Mouse (Mus musculus): Measurements from ENCODE around the gene Gng12. TPM values are rescaled to one million over a fixed set of nuclear protein-coding genes. Genes with fewer than 3 reads are reported as not detected.

Gene Gng12
- total and polyA plus RNA-seq, 2 experiments from 2014 or later = 43.3 to 60.1 TPM

GRCm38 (mm10) chr6:66992232-66992631 is 96.0 kb downstream of the Gng12 start:
- Histone ChIP-seq H3K4me1 (ENCODE audit: insufficient read depth, low read length) (no peaks in the 10 kb centered on the region), H3K4me2 (ENCODE audit: low read depth, low read length, poor library complexity, severe bottlenecking) (no peak overlapping the region), H3K27me3 (ENCODE audit: insufficient read depth, low read length) (no peaks in the 10 kb centered on the region), H3K4me3 (ENCODE audit: low read depth, low read length) (no peak overlapping the region), H3K36me3 (ENCODE audit: insufficient read depth, low read length) (no peaks in the 10 kb centered on the region), H3K9me3 (ENCODE audit: low read length) (no peaks in the 10 kb centered on the region), H3K27ac (ENCODE audit: low read depth, low read length) (no peak overlapping the region), H3K9ac (replicated peaks; ENCODE audit: low read length, poor library complexity, severe bottlenecking) (no peak overlapping the region)
- TF ChIP-seq CTCF (IDR thresholded peaks at IDR 0.05) = no peak
- no peak for ATAC-seq (ENCODE audit: low FRiP score)
- DNase-seq (ENCODE audit: low spot score) = no peak
- WGBS = 77% methylated on average over 9 of the region's 9 CpGs

GRCm38 (mm10) chr6:66992786-66993185 is 96.6 kb downstream of the Gng12 start:
- WGBS = 94% methylated on average over 8 of the region's 8 CpGs
- Histone ChIP-seq H3K27me3 (ENCODE audit: insufficient read depth, low read length) (no peaks in the 10 kb centered on the region), H3K4me2 (ENCODE audit: low read depth, low read length, poor library complexity, severe bottlenecking) (no peak overlapping the region), H3K27ac (ENCODE audit: low read depth, low read length) (no peak overlapping the region), H3K4me3 (ENCODE audit: low read depth, low read length) (no peak overlapping the region), H3K9ac (replicated peaks; ENCODE audit: low read length, poor library complexity, severe bottlenecking) (no peak overlapping the region), H3K4me1 (ENCODE audit: insufficient read depth, low read length) (no peaks in the 10 kb centered on the region), H3K36me3 (ENCODE audit: insufficient read depth, low read length) (no peaks in the 10 kb centered on the region), H3K9me3 (ENCODE audit: low read length) (no peaks in the 10 kb centered on the region)
- DNase-seq (ENCODE audit: low spot score) = no peak
- no peak for TF ChIP-seq CTCF (IDR thresholded peaks at IDR 0.05)
- ATAC-seq (ENCODE audit: low FRiP score) = no peak

- Histone ChIP-seq H3K9me3 (ENCODE audit: low read length) (no peaks in the 10 kb centered on the region), H3K36me3 (ENCODE audit: insufficient read depth, low read length) (no peaks in the 10 kb centered on the region), H3K4me1 (ENCODE audit: insufficient read depth, low read length) (no peaks in the 10 kb centered on the region), H3K4me3 (ENCODE audit: low read depth, low read length) (no peak overlapping the region), H3K9ac (replicated peaks; ENCODE audit: low read length, poor library complexity, severe bottlenecking) (no peak overlapping the region), H3K27me3 (ENCODE audit: insufficient read depth, low read length) (no peaks in the 10 kb centered on the region), H3K27ac (ENCODE audit: low read depth, low read length) (no peak overlapping the region), H3K4me2 (ENCODE audit: low read depth, low read length, poor library complexity, severe bottlenecking) (no peak overlapping the region)
- ATAC-seq (ENCODE audit: low FRiP score) = no peak
- no peak for DNase-seq (ENCODE audit: low spot score)
- TF ChIP-seq CTCF (IDR thresholded peaks at IDR 0.05) = no peak
- 94% methylated on average over 8 of the region's 8 CpGs for WGBS
Measured at GRCm38 (mm10) chr6:66994981-66995380, 98.8 kb downstream of the Gng12 start.

- 91% methylated on average over 1 of the region's 1 CpGs for WGBS
- no peak for TF ChIP-seq CTCF (IDR thresholded peaks at IDR 0.05)
- H3K9me3 ChIP-seq (ENCODE audit: low read length) = no peaks in the 10 kb centered on the region
- no peaks in the 10 kb centered on the region for H3K27me3 ChIP-seq (ENCODE audit: insufficient read depth, low read length)
- H3K36me3 ChIP-seq (ENCODE audit: insufficient read depth, low read length) = no peaks in the 10 kb centered on the region
- no peak overlapping the region for H3K27ac ChIP-seq (ENCODE audit: low read depth, low read length)
- H3K9ac ChIP-seq (replicated peaks; ENCODE audit: low read length, poor library complexity, severe bottlenecking) = no peak overlapping the region
- no peaks in the 10 kb centered on the region for H3K4me1 ChIP-seq (ENCODE audit: insufficient read depth, low read length)
- H3K4me2 ChIP-seq (ENCODE audit: low read depth, low read length, poor library complexity, severe bottlenecking) = no peak overlapping the region
- ATAC-seq (ENCODE audit: low FRiP score) = no peak
- no peak overlapping the region for H3K4me3 ChIP-seq (ENCODE audit: low read depth, low read length)
- DNase-seq (ENCODE audit: low spot score) = no peak
Measured at GRCm38 (mm10) chr6:66995825-66996224, 99.6 kb downstream of the Gng12 start.

- Histone ChIP-seq H3K4me2 (ENCODE audit: low read depth, low read length, poor library complexity, severe bottlenecking) (no peak overlapping the region), H3K4me3 (ENCODE audit: low read depth, low read length) (no peak overlapping the region), H3K4me1 (ENCODE audit: insufficient read depth, low read length) (no peaks in the 10 kb centered on the region), H3K27ac (ENCODE audit: low read depth, low read length) (no peak overlapping the region), H3K9ac (replicated peaks; ENCODE audit: low read length, poor library complexity, severe bottlenecking) (no peak overlapping the region), H3K27me3 (ENCODE audit: insufficient read depth, low read length) (no peaks in the 10 kb centered on the region), H3K9me3 (ENCODE audit: low read length) (no peaks in the 10 kb centered on the region), H3K36me3 (ENCODE audit: insufficient read depth, low read length) (no peaks in the 10 kb centered on the region)
- whole genome bisulfite sequencing = 76% methylated on average over 1 of the region's 1 CpGs
- no peak for DNase-seq (ENCODE audit: low spot score)
- no peak for ATAC-seq (ENCODE audit: low FRiP score)
- TF ChIP-seq CTCF (IDR thresholded peaks at IDR 0.05) = no peak
Measured at GRCm38 (mm10) chr6:66996257-66996656, 100.1 kb downstream of the Gng12 start.

- H3K9me3 ChIP-seq (ENCODE audit: low read length) = no peaks in the 10 kb centered on the region
- WGBS = 83% methylated on average over 2 of the region's 2 CpGs
- no peaks in the 10 kb centered on the region for H3K27me3 ChIP-seq (ENCODE audit: insufficient read depth, low read length)
- no peak overlapping the region for H3K27ac ChIP-seq (ENCODE audit: low read depth, low read length)
- no peak for TF ChIP-seq CTCF (IDR thresholded peaks at IDR 0.05)
- no peak overlapping the region for H3K4me2 ChIP-seq (ENCODE audit: low read depth, low read length, poor library complexity, severe bottlenecking)
- H3K4me3 ChIP-seq (ENCODE audit: low read depth, low read length) = no peak overlapping the region
- H3K9ac ChIP-seq (replicated peaks; ENCODE audit: low read length, poor library complexity, severe bottlenecking) = no peak overlapping the region
- H3K36me3 ChIP-seq (ENCODE audit: insufficient read depth, low read length) = no peaks in the 10 kb centered on the region
- H3K4me1 ChIP-seq (ENCODE audit: insufficient read depth, low read length) = no peaks in the 10 kb centered on the region
- ATAC-seq (ENCODE audit: low FRiP score) = no peak
- no peak for DNase-seq (ENCODE audit: low spot score)
Measured at GRCm38 (mm10) chr6:66998645-66999044, 102.4 kb downstream of the Gng12 start.
